In genomic region chr11:79589317-79590075, GRCm38 (mm10) we compare ENCODE assay signal across 10 mouse cellular contexts. TPM values are rescaled to one million over a fixed set of nuclear protein-coding genes. Genes with fewer than 3 reads are reported as not detected.
DNase-seq lines count a peak whose midpoint lies in the region; ATAC-seq and TF ChIP-seq lines count a peak whose summit lies in the region.
"Had no signal": no experiment of that assay in that cellular context is flagged by ENCODE, and none has a peak within 500 bp of the region (broad histone marks: within the 10 kb centered on the region; RNA-seq: fewer than 3 reads in every experiment).

No protein-coding gene starts in this region.

- H3K36me3 ChIP-seq in hindbrain, postnatal 0 days (ENCODE audit: insufficient read depth, low read length), result no peaks in the 10 kb centered on the region
- H3K36me3 ChIP-seq in hindbrain, embryonic 14.5 days (replicated peaks; ENCODE audit: control insufficient read depth, insufficient read depth), result no peaks in the 10 kb centered on the region
- H3K36me3 ChIP-seq in thymus, adult 2 months (ENCODE audit: control insufficient read depth, insufficient read depth, low read length), result no peaks in the 10 kb centered on the region
- H3K36me3 ChIP-seq in embryonic facial prominence, embryonic 11.5 days (replicated peaks; ENCODE audit: control insufficient read depth, insufficient read depth, low read depth, low read length), result no peaks in the 10 kb centered on the region
- H3K36me3 ChIP-seq in forebrain, embryonic 10.5 days (replicated peaks), result no peaks in the 10 kb centered on the region
- H3K36me3 ChIP-seq: limb, embryonic 15.5 days had no signal

- no peak overlapping the region for H3K9ac ChIP-seq in hindbrain, postnatal 0 days (replicated peaks; ENCODE audit: low read length)
- H3K9ac ChIP-seq in hindbrain, embryonic 14.5 days, result no peak overlapping the region
- no peak overlapping the region for H3K9ac ChIP-seq in embryonic facial prominence, embryonic 11.5 days (replicated peaks; ENCODE audit: low read length)
- H3K9ac ChIP-seq: limb, embryonic 15.5 days had no signal

- H3K27me3 ChIP-seq in hindbrain, postnatal 0 days (ENCODE audit: insufficient read depth, low read length), result no peaks in the 10 kb centered on the region
- no peaks in the 10 kb centered on the region for H3K27me3 ChIP-seq in hindbrain, embryonic 14.5 days (ENCODE audit: control insufficient read depth, insufficient read depth, low read length)
- no peaks in the 10 kb centered on the region for H3K27me3 ChIP-seq in thymus, adult 2 months (ENCODE audit: control insufficient read depth, insufficient read depth, low read length)
- peaks cover 27% of the 10 kb centered on the region for H3K27me3 ChIP-seq in embryonic facial prominence, embryonic 11.5 days (ENCODE audit: control insufficient read depth, insufficient read depth, low read length)
- peaks cover 61% of the 10 kb centered on the region for H3K27me3 ChIP-seq in forebrain, embryonic 10.5 days (ENCODE audit: poor library complexity, severe bottlenecking)

- no peak overlapping the region for H3K4me2 ChIP-seq in hindbrain, postnatal 0 days (ENCODE audit: low read depth, low read length)
- no peak overlapping the region for H3K4me2 ChIP-seq in hindbrain, embryonic 14.5 days (replicated peaks)
- no peak overlapping the region for H3K4me2 ChIP-seq in embryonic facial prominence, embryonic 11.5 days (ENCODE audit: low read depth, low read length)

- ATAC-seq in hindbrain, postnatal 0 days, result no peak
- ATAC-seq in hindbrain, embryonic 14.5 days (ENCODE audit: low FRiP score), result no peak
- no peak for ATAC-seq in embryonic facial prominence, embryonic 11.5 days (replicated peaks; ENCODE audit: insufficient number of reproducible peaks, low FRiP score, low TSS enrichment, low read depth)
- ATAC-seq in erythroblast, adult 5-6 weeks (replicated peaks; ENCODE audit: low FRiP score, poor library complexity, severe bottlenecking), result no peak

- peak; percentile 48 for TF ChIP-seq CTCF in hindbrain, postnatal 0 days (IDR thresholded peaks at IDR 0.05; ENCODE audit: low read depth)
- TF ChIP-seq CTCF in thymus, adult 2 months (IDR thresholded peaks at IDR 0.05; ENCODE audit: borderline replicate concordance, control insufficient read depth, extremely low read depth, insufficient read depth, low read length, poor library complexity), result peak; percentile 63; the same call in 1 of the 2 replicates

- no peak overlapping the region for H3K27ac ChIP-seq in hindbrain, postnatal 0 days
- H3K27ac ChIP-seq in hindbrain, embryonic 14.5 days, result no peak overlapping the region
- H3K27ac ChIP-seq in thymus, adult 2 months (ENCODE audit: control insufficient read depth, insufficient read depth, low read length), result no peak overlapping the region
- no peak overlapping the region for H3K27ac ChIP-seq in embryonic facial prominence, embryonic 11.5 days (replicated peaks; ENCODE audit: low read depth, low read length)
- no peak overlapping the region for H3K27ac ChIP-seq in forebrain, embryonic 10.5 days
- H3K27ac ChIP-seq: limb, embryonic 15.5 days had no signal

- H3K9me3 ChIP-seq in hindbrain, postnatal 0 days (ENCODE audit: low read length), result no peaks in the 10 kb centered on the region
- H3K9me3 ChIP-seq in hindbrain, embryonic 14.5 days (ENCODE audit: control insufficient read depth, low read length), result no peaks in the 10 kb centered on the region
- no peaks in the 10 kb centered on the region for H3K9me3 ChIP-seq in embryonic facial prominence, embryonic 11.5 days (replicated peaks; ENCODE audit: control insufficient read depth, low read length)
- no peaks in the 10 kb centered on the region for H3K9me3 ChIP-seq in forebrain, embryonic 10.5 days
- H3K9me3 ChIP-seq: limb, embryonic 15.5 days had no signal

- TF ChIP-seq POLR2A in thymus, adult 2 months (IDR thresholded peaks at IDR 0.05; ENCODE audit: control insufficient read depth, extremely low read depth, insufficient read depth, low read length, poor library complexity), result no peak

- no peak overlapping the region for H3K4me3 ChIP-seq in hindbrain, postnatal 0 days (ENCODE audit: low read length)
- H3K4me3 ChIP-seq in hindbrain, embryonic 14.5 days (replicated peaks; ENCODE audit: low read length), result no peak overlapping the region
- H3K4me3 ChIP-seq in thymus, adult 2 months (ENCODE audit: control insufficient read depth, insufficient read depth, low read length), result no peak overlapping the region
- no peak overlapping the region for H3K4me3 ChIP-seq in embryonic facial prominence, embryonic 11.5 days (ENCODE audit: low read depth, low read length)
- H3K4me3 ChIP-seq in forebrain, embryonic 10.5 days, result no peak overlapping the region

- H3K4me1 ChIP-seq in hindbrain, postnatal 0 days (ENCODE audit: insufficient read depth, low read length), result peaks cover 11% of the 10 kb centered on the region; the same call in 1 of the 2 replicates
- H3K4me1 ChIP-seq in hindbrain, embryonic 14.5 days (replicated peaks; ENCODE audit: control insufficient read depth, insufficient read depth, low read length), result peaks cover 28% of the 10 kb centered on the region
- H3K4me1 ChIP-seq in thymus, adult 2 months (replicated peaks; ENCODE audit: control insufficient read depth, insufficient read depth, low read length), result peaks cover 34% of the 10 kb centered on the region
- no peaks in the 10 kb centered on the region for H3K4me1 ChIP-seq in embryonic facial prominence, embryonic 11.5 days (ENCODE audit: control insufficient read depth, insufficient read depth, low read length)
- H3K4me1 ChIP-seq in forebrain, embryonic 10.5 days, result peaks cover 40% of the 10 kb centered on the region

- peak; percentile 40 for DNase-seq in hindbrain, postnatal 0 days (ENCODE audit: low spot score)
- no peak for DNase-seq in hindbrain, embryonic 14.5 days (ENCODE audit: low spot score)
- DNase-seq in thymus, adult 2 months, result peak; percentile 62
- no peak for DNase-seq in thymus, adult 18-20 months
- DNase-seq in embryonic facial prominence, embryonic 11.5 days (ENCODE audit: low spot score), result peak; percentile 47
- DNase-seq in forebrain, embryonic 10.5 days (ENCODE audit: extremely low spot score, low spot score), result no peak
- DNase-seq in right cerebral cortex, postnatal 25 days, result no peak
- DNase-seq: adrenal gland, adult 2 months had no signal

- 58% methylated on average over 14 of the region's 14 CpGs for WGBS in hindbrain, postnatal 0 days
- 60% methylated on average over 14 of the region's 14 CpGs for WGBS in hindbrain, embryonic 14.5 days
- WGBS in thymus, adult 2 months, result 60% methylated on average over 14 of the region's 14 CpGs
- 47% methylated on average over 14 of the region's 14 CpGs for WGBS in embryonic facial prominence, embryonic 11.5 days
- WGBS in forebrain, embryonic 10.5 days, result 54% methylated on average over 14 of the region's 14 CpGs

RNA-seq across cellular contexts. Expression of gene Rab11fip4, which starts 1.5 kb away (rescaled TPM):
- 66.4 and 69.3 TPM in 2 replicates for total RNA-seq in hindbrain, postnatal 0 days (2014; rRNA removed)
- polyA plus RNA-seq in hindbrain, postnatal 0 days (2015; fragmentation: Nextera tagmentation; extraction: Ambion mirVana), result 17.3 and 17.4 TPM in 2 replicates
- 24.0 and 24.3 TPM in 2 replicates for polyA plus RNA-seq in hindbrain, embryonic 14.5 days (2014; fragmentation: Nextera tagmentation; extraction: Ambion mirVana)
- 36.8 and 40.9 TPM in 2 replicates for polyA plus RNA-seq in thymus, adult 2 months (2012; rRNA removed)
- polyA plus RNA-seq in embryonic facial prominence, embryonic 11.5 days (2014; fragmentation: Nextera tagmentation; extraction: Ambion mirVana), result 9.2 and 9.8 TPM in 2 replicates
- 1.0 and 1.5 TPM in 2 replicates for total RNA-seq in erythroblast, adult 5-6 weeks (2015; ENCODE audit: low replicate concordance)
- 2.5 and 2.9 TPM in 2 replicates for total RNA-seq in erythroblast, adult 5-6 weeks (2017; ENCODE audit: low replicate concordance)
- polyA plus RNA-seq in forebrain, embryonic 10.5 days (2016; fragmentation: Nextera tagmentation; extraction: Ambion mirVana), result 20.1 and 23.3 TPM in 2 replicates

RNA-seq across cellular contexts. Expression of gene Evi2a, which starts 59.1 kb away (rescaled TPM):
- 2.3 and 3.0 TPM in 2 replicates for total RNA-seq in hindbrain, postnatal 0 days (2014; rRNA removed)
- 4.5 and 5.9 TPM in 2 replicates for polyA plus RNA-seq in hindbrain, postnatal 0 days (2015; fragmentation: Nextera tagmentation; extraction: Ambion mirVana)
- 3.1 and 3.7 TPM in 2 replicates for polyA plus RNA-seq in hindbrain, embryonic 14.5 days (2014; fragmentation: Nextera tagmentation; extraction: Ambion mirVana)
- polyA plus RNA-seq in thymus, adult 2 months (2012; rRNA removed), result 12.8 and 16.9 TPM in 2 replicates
- polyA plus RNA-seq in embryonic facial prominence, embryonic 11.5 days (2014; fragmentation: Nextera tagmentation; extraction: Ambion mirVana), result 1.9 and 2.3 TPM in 2 replicates
- total RNA-seq in erythroblast, adult 5-6 weeks (2015; ENCODE audit: low replicate concordance), result 25.9 and 29.2 TPM in 2 replicates
- 17.4 and 19.7 TPM in 2 replicates for total RNA-seq in erythroblast, adult 5-6 weeks (2017; ENCODE audit: low replicate concordance)
- 2.1 and 2.6 TPM in 2 replicates for polyA plus RNA-seq in forebrain, embryonic 10.5 days (2016; fragmentation: Nextera tagmentation; extraction: Ambion mirVana)

RNA-seq across cellular contexts. Expression of gene Evi2, which starts 59.1 kb away (rescaled TPM):
- total RNA-seq in hindbrain, postnatal 0 days (2014; rRNA removed), result 0.11 and 0.16 TPM in 2 replicates
- 0.21 and 0.54 TPM in 2 replicates for polyA plus RNA-seq in hindbrain, postnatal 0 days (2015; fragmentation: Nextera tagmentation; extraction: Ambion mirVana)
- 0.40 and 0.91 TPM in 2 replicates for polyA plus RNA-seq in hindbrain, embryonic 14.5 days (2014; fragmentation: Nextera tagmentation; extraction: Ambion mirVana)
- polyA plus RNA-seq in thymus, adult 2 months (2012; rRNA removed), result 3.5 and 3.6 TPM in 2 replicates
- 0.38 and 0.88 TPM in 2 replicates for polyA plus RNA-seq in embryonic facial prominence, embryonic 11.5 days (2014; fragmentation: Nextera tagmentation; extraction: Ambion mirVana)
- 27.2 and 37.9 TPM in 2 replicates for total RNA-seq in erythroblast, adult 5-6 weeks (2015; ENCODE audit: low replicate concordance)
- total RNA-seq in erythroblast, adult 5-6 weeks (2017; ENCODE audit: low replicate concordance), result 2.9 and 4.3 TPM in 2 replicates
- polyA plus RNA-seq in forebrain, embryonic 10.5 days (2016; fragmentation: Nextera tagmentation; extraction: Ambion mirVana), result 0.79 and 0.86 TPM in 2 replicates

Comparison
In these comparisons a context has a peak if more than half of its experiments do, and no peak if none do; other contexts are left out.
1. DNase-seq: peak in hindbrain, postnatal 0 days (single experiment), thymus, adult 2 months (single experiment) and embryonic facial prominence, embryonic 11.5 days (single experiment); none in hindbrain, embryonic 14.5 days (single experiment), thymus, adult 18-20 months (0 of 2), forebrain, embryonic 10.5 days (single experiment) and right cerebral cortex, postnatal 25 days (single experiment).